Mouse (Mus musculus): ENCODE data around the gene Specc1. TPM values are rescaled to one million over a fixed set of nuclear protein-coding genes. Genes with fewer than 3 reads are reported as not detected.

The Specc1 gene
- polyA plus RNA-seq, 1 experiment from 2014 or later: 13.4 TPM

DNA sequence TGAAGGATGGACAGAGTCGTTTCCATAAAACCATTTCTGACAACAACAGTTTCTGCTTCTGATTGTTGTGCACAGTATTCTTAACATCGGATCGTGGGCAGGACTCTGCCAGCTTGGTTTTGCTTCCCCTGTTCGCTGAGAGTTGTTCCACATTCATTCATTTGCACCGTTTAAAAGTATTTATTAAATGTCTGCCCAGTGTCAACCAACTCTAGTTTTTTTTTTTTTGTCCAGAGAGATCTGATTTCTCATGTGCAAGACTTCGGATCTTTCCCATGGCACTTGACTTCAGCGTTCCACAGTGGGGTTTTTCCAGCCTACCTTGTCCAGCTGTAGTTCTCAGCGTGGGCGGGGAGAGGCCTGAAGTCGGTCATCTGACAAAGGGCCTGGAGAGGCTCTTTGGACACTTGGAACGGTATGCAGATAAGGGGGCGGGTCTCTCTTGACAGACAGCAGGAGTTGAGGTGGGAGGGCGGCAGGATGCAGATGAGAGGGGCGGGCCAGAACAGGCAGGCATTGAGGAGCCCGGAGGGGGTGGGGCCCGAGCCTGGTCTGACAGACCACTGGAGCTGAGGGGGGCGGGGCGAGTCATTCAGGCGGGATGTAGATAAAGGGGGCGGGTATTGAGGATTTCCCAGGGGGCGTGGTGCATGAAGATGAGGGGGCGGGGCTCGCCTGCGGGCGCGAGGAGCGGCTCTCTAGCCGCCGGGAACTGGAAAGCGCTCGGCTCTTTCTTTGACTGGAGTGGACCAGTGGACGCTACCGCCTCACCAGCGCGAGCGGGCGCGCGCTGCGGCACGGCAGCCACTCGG lies 120.0 kb downstream of the Specc1 start:
- Histone ChIP-seq H3K4me2 (peak overlapping the region; percentile 86), H3K36me3 (ENCODE audit: insufficient read depth) (no peaks in the 10 kb centered on the region), H3K27me3 (ENCODE audit: insufficient read depth, low read length) (no peaks in the 10 kb centered on the region), H3K27ac (ENCODE audit: low read depth) (peak overlapping the region; percentile 97), H3K4me1 (ENCODE audit: insufficient read depth) (no peaks in the 10 kb centered on the region), H3K9me3 (ENCODE audit: low read depth, low read length) (no peaks in the 10 kb centered on the region), H3K4me3 (ENCODE audit: low read depth, low read length) (peak overlapping the region; percentile 76), H3K9ac (peak overlapping the region; percentile 85)
- WGBS: 5% methylated on average over 41 of the region's 42 CpGs
- TF ChIP-seq CTCF (IDR thresholded peaks at IDR 0.05; ENCODE audit: low read depth): no peak
- DNase-seq (peak; percentile 97), ATAC-seq (ENCODE audit: insufficient read depth) (peak; percentile 99)

- no peaks in the 10 kb centered on the region for H3K36me3 ChIP-seq (ENCODE audit: insufficient read depth)
- peak overlapping the region; percentile 76 for H3K4me3 ChIP-seq (ENCODE audit: low read depth, low read length)
- ATAC-seq (ENCODE audit: insufficient read depth): peak; percentile 71
- H3K27me3 ChIP-seq (ENCODE audit: insufficient read depth, low read length): no peaks in the 10 kb centered on the region
- no peak for TF ChIP-seq CTCF (IDR thresholded peaks at IDR 0.05; ENCODE audit: low read depth)
- WGBS: 2% methylated on average over 46 of the region's 51 CpGs
- no peak for DNase-seq
- H3K27ac ChIP-seq (ENCODE audit: low read depth): peak overlapping the region; percentile 97
- H3K9me3 ChIP-seq (ENCODE audit: low read depth, low read length): no peaks in the 10 kb centered on the region
- peak overlapping the region; percentile 85 for H3K9ac ChIP-seq
- H3K4me1 ChIP-seq (ENCODE audit: insufficient read depth): no peaks in the 10 kb centered on the region
- H3K4me2 ChIP-seq: peak overlapping the region; percentile 86
Observed at GRCm38 (mm10) chr11:62077157-62077865, 120.7 kb downstream of the Specc1 start.

- Histone ChIP-seq H3K27ac (ENCODE audit: low read depth) (no peak overlapping the region), H3K4me3 (ENCODE audit: low read depth, low read length) (no peak overlapping the region), H3K4me2 (peak overlapping the region; percentile 86; the same call in 1 of the 2 replicates), H3K27me3 (ENCODE audit: insufficient read depth, low read length) (no peaks in the 10 kb centered on the region), H3K9me3 (ENCODE audit: low read depth, low read length) (no peaks in the 10 kb centered on the region), H3K36me3 (ENCODE audit: insufficient read depth) (no peaks in the 10 kb centered on the region), H3K4me1 (ENCODE audit: insufficient read depth) (no peaks in the 10 kb centered on the region), H3K9ac (no peak overlapping the region)
- DNase-seq (no peak), ATAC-seq (ENCODE audit: insufficient read depth) (no peak)
- WGBS: 83% methylated on average over 10 of the region's 10 CpGs
- TF ChIP-seq CTCF (IDR thresholded peaks at IDR 0.05; ENCODE audit: low read depth): no peak
Observed at GRCm38 (mm10) chr11:62078371-62078770, 121.8 kb downstream of the Specc1 start.

- Histone ChIP-seq H3K4me3 (ENCODE audit: low read depth, low read length) (no peak overlapping the region), H3K27ac (ENCODE audit: low read depth) (no peak overlapping the region), H3K27me3 (ENCODE audit: insufficient read depth, low read length) (no peaks in the 10 kb centered on the region), H3K4me2 (no peak overlapping the region), H3K9ac (no peak overlapping the region), H3K4me1 (ENCODE audit: insufficient read depth) (no peaks in the 10 kb centered on the region), H3K36me3 (ENCODE audit: insufficient read depth) (no peaks in the 10 kb centered on the region), H3K9me3 (ENCODE audit: low read depth, low read length) (no peaks in the 10 kb centered on the region)
- ATAC-seq (ENCODE audit: insufficient read depth) (no peak), DNase-seq (no peak)
- no peak for TF ChIP-seq CTCF (IDR thresholded peaks at IDR 0.05; ENCODE audit: low read depth)
- WGBS: 85% methylated on average over 8 of the region's 8 CpGs
Observed at GRCm38 (mm10) chr11:62079100-62079857, 122.7 kb downstream of the Specc1 start.

- no peak overlapping the region for H3K4me3 ChIP-seq (ENCODE audit: low read depth, low read length)
- TF ChIP-seq CTCF (IDR thresholded peaks at IDR 0.05; ENCODE audit: low read depth): no peak
- WGBS: 76% methylated on average over 2 of the region's 2 CpGs
- no peak overlapping the region for H3K4me2 ChIP-seq
- no peaks in the 10 kb centered on the region for H3K4me1 ChIP-seq (ENCODE audit: insufficient read depth)
- H3K36me3 ChIP-seq (ENCODE audit: insufficient read depth): no peaks in the 10 kb centered on the region
- ATAC-seq (ENCODE audit: insufficient read depth) (no peak), DNase-seq (no peak)
- H3K27ac ChIP-seq (ENCODE audit: low read depth): no peak overlapping the region
- no peaks in the 10 kb centered on the region for H3K9me3 ChIP-seq (ENCODE audit: low read depth, low read length)
- H3K9ac ChIP-seq: no peak overlapping the region
- no peaks in the 10 kb centered on the region for H3K27me3 ChIP-seq (ENCODE audit: insufficient read depth, low read length)
Observed at GRCm38 (mm10) chr11:62080476-62080875, 123.9 kb downstream of the Specc1 start.

DNA sequence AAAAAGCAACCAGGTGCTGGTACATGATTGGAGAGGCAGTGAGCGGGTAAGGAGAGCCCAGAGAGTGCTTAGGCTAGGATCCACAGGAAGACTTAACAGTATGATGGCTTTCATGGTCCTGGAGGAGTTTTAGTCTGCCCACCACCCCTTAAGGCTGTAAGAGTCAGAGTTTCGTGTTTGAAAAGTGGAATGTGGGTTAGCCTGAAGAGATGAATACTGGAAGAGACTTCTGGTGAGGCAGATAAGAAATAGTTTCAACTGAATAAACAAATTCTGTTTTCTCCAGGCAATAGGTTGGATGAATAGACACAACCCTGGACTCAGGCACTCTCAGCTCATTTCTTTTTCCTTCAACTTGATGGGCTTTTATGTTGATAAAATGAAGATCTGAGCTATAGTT lies 130.1 kb downstream of the Specc1 start:
- Histone ChIP-seq H3K4me1 (ENCODE audit: insufficient read depth) (no peaks in the 10 kb centered on the region; the same call in 1 of the 2 replicates), H3K27ac (ENCODE audit: low read depth) (no peak overlapping the region), H3K4me2 (no peak overlapping the region), H3K4me3 (ENCODE audit: low read depth, low read length) (no peak overlapping the region), H3K36me3 (ENCODE audit: insufficient read depth) (no peaks in the 10 kb centered on the region), H3K9ac (no peak overlapping the region), H3K9me3 (ENCODE audit: low read depth, low read length) (no peaks in the 10 kb centered on the region), H3K27me3 (ENCODE audit: insufficient read depth, low read length) (no peaks in the 10 kb centered on the region)
- no peak for ATAC-seq (ENCODE audit: insufficient read depth)
- DNase-seq: no peak
- TF ChIP-seq CTCF (IDR thresholded peaks at IDR 0.05; ENCODE audit: low read depth): no peak
- WGBS: 62% methylated on average over 2 of the region's 2 CpGs

Data from lung, embryonic 14.5 days (tissue).